Mouse (Mus musculus) stomach, postnatal 0 days (tissue): Measurements from ENCODE around the gene Abcc6. TPM values are rescaled to one million over a fixed set of nuclear protein-coding genes. Genes with fewer than 3 reads are reported as not detected.
A peak's percentile ranks its signal among the peaks of the same experiment; 100 is the strongest.

Experiments used
- ATAC-seq: fragments of 200-750 bp; cut with Nextera tagmentation; 2 replicates; pipeline ENCODE4 v1.8.0; 2017; ENCODE audit not compliant: low FRiP score, low TSS enrichment
- DNase-seq: peaks from one replicate; pipeline ENCODE4 v3.0.0-alpha.2; 2016; ENCODE audit warnings: low spot score
- H3K27ac ChIP-seq: fragments of 300-500 bp; sonication (generic); replicated peaks from 2 replicates; pipeline ENCODE4 v1.5.1; 2014; ENCODE audit warnings: mild to moderate bottlenecking, control low read depth
- H3K27me3 ChIP-seq: fragments of 300-500 bp; sonication (generic); 2 replicates; pipeline ENCODE4 v1.6.1; 2014; ENCODE audit warnings: low read length; ENCODE audit not compliant: control insufficient read depth, insufficient read depth
- H3K36me3 ChIP-seq: fragments of 300-500 bp; sonication (generic); 2 replicates; pipeline ENCODE4 v1.6.1; 2014; ENCODE audit warnings: low read length, mixed read lengths; ENCODE audit not compliant: control insufficient read depth, insufficient read depth
- H3K4me1 ChIP-seq: fragments of 300-500 bp; sonication (generic); replicated peaks from 2 replicates; pipeline ENCODE4 v1.6.1; 2014; ENCODE audit warnings: antibody characterized with exemption; ENCODE audit not compliant: control insufficient read depth, insufficient read depth
- H3K4me2 ChIP-seq: fragments of 300-500 bp; sonication (generic); replicated peaks from 2 replicates; pipeline ENCODE4 v1.6.1; 2014; ENCODE audit warnings: low read depth, mild to moderate bottlenecking, control low read depth, moderate library complexity
- H3K4me3 ChIP-seq: fragments of 300-500 bp; sonication (generic); 2 replicates; pipeline ENCODE4 v1.5.1; 2014; ENCODE audit warnings: low read depth, low read length, control low read depth
- H3K9ac ChIP-seq: fragments of 300-500 bp; sonication (generic); 2 replicates; pipeline ENCODE4 v1.6.1; 2014; ENCODE audit warnings: mild to moderate bottlenecking, low read length, control low read depth, mixed read lengths
- H3K9me3 ChIP-seq: fragments of 300-500 bp; sonication (generic); 2 replicates; pipeline ENCODE4 v1.6.1; 2016; ENCODE audit warnings: low read length; ENCODE audit not compliant: control insufficient read depth
- CTCF ChIP-seq: IDR thresholded peaks from 2 replicates; pipeline ENCODE4 v1.5.1; 2016; ENCODE audit warnings: antibody characterized with exemption, low read depth, mild to moderate bottlenecking, moderate library complexity
- EP300 ChIP-seq: optimal IDR thresholded peaks from 2 replicates; pipeline ENCODE3; 2016; ENCODE audit warnings: antibody characterized with exemption
- WGBS: fragments of 180-500 bp; shearing (Covaris S2); extraction: QIAGEN DNeasy Blood & Tissue Kit; methylation state at CpG from one replicate; pipeline ENCODE4 v1.1.7; 2014; 5-methylcytosine and 5-hydroxymethylcytosine counted together
- polyA plus RNA-seq: library from polyadenylated mRNA; unstranded; fragments of >200 nt; fragmentation: Nextera tagmentation; extraction: Ambion mirVana; gene quantifications from 2 replicates; pipeline ENCODE4 v1.2.1, GENCODE M21; 2015

The Abcc6 gene
- polyA plus RNA-seq, 1 experiment from 2014 or later, result 0.44 TPM

DNA sequence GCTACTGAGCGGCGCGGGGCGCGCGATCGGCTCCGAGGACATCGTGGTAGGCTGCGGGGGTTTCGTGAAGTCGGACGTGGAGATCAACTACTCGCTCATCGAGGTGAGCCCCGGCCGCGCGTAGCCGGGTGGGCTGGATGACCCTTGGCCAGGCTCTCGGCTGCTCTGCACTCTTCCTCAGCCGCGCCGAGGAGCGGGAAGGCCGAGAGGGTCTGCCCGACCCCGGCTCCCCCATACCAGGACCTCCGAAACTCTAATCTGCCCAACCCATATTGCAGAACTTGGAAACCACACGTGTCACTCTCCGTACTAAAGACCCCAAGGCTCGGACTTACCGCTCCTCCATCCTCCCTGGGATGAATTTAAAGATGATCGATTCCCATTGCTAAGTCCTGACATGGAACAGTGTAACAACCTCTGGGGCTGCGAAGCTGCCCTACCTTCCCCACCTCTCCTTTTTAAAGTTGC lies 3.8 kb upstream of the Abcc6 start:
- peak overlapping the region; percentile 84 for H3K9ac ChIP-seq
- DNase-seq (no peak), ATAC-seq (no peak; the same call in 1 of the 2 replicates)
- peaks cover under 1% of the 10 kb centered on the region; the same call in 1 of the 2 replicates for H3K36me3 ChIP-seq
- H3K9me3 ChIP-seq, result no peaks in the 10 kb centered on the region
- TF ChIP-seq CTCF, result no peak
- TF ChIP-seq EP300, result peak; percentile 25
- H3K27ac ChIP-seq, result no peak overlapping the region
- peak overlapping the region; percentile 86 for H3K4me3 ChIP-seq
- WGBS, result under 1% methylated on average over 35 of the region's 35 CpGs
- H3K4me1 ChIP-seq, result peaks cover 6% of the 10 kb centered on the region; the same call in 1 of the 2 replicates
- peak overlapping the region; percentile 97 for H3K4me2 ChIP-seq
- no peaks in the 10 kb centered on the region for H3K27me3 ChIP-seq

- TF ChIP-seq CTCF (peak; percentile 87), EP300 (no peak)
- Histone ChIP-seq H3K9me3 (no peaks in the 10 kb centered on the region), H3K4me3 (peak within 1 kb of the TSS; percentile 86), H3K36me3 (no peaks in the 10 kb centered on the region), H3K9ac (peak within 1 kb of the TSS; percentile 84), H3K27ac (no peak within 1 kb of the TSS), H3K27me3 (no peaks in the 10 kb centered on the region), H3K4me2 (peak within 1 kb of the TSS; percentile 97), H3K4me1 (peaks cover 6% of the 10 kb centered on the region; the same call in 1 of the 2 replicates)
- 7% methylated on average over 30 of the region's 44 CpGs for WGBS
- DNase-seq, result peak; percentile 99
- peak; percentile 94 for ATAC-seq
Observed at GRCm38 (mm10) chr7:46033109-46033869, 3.2 kb upstream of the Abcc6 start, which contains the start of gene Nomo1. Nomo1 (plus strand) TSS chr7:46033698.

- no peaks in the 10 kb centered on the region for H3K36me3 ChIP-seq
- WGBS, result 53% methylated on average over 2 of the region's 2 CpGs
- H3K4me3 ChIP-seq, result no peak overlapping the region
- TF ChIP-seq EP300 (no peak), CTCF (no peak)
- peaks cover 6% of the 10 kb centered on the region; the same call in 1 of the 2 replicates for H3K4me1 ChIP-seq
- H3K27me3 ChIP-seq, result no peaks in the 10 kb centered on the region
- DNase-seq, result no peak
- H3K27ac ChIP-seq, result no peak overlapping the region; the same call in 1 of the 2 replicates
- H3K9ac ChIP-seq, result no peak overlapping the region
- no peak overlapping the region for H3K4me2 ChIP-seq
- no peaks in the 10 kb centered on the region for H3K9me3 ChIP-seq
- no peak for ATAC-seq
Observed at GRCm38 (mm10) chr7:46031075-46031474, 973 bp upstream of the Abcc6 start.

DNA sequence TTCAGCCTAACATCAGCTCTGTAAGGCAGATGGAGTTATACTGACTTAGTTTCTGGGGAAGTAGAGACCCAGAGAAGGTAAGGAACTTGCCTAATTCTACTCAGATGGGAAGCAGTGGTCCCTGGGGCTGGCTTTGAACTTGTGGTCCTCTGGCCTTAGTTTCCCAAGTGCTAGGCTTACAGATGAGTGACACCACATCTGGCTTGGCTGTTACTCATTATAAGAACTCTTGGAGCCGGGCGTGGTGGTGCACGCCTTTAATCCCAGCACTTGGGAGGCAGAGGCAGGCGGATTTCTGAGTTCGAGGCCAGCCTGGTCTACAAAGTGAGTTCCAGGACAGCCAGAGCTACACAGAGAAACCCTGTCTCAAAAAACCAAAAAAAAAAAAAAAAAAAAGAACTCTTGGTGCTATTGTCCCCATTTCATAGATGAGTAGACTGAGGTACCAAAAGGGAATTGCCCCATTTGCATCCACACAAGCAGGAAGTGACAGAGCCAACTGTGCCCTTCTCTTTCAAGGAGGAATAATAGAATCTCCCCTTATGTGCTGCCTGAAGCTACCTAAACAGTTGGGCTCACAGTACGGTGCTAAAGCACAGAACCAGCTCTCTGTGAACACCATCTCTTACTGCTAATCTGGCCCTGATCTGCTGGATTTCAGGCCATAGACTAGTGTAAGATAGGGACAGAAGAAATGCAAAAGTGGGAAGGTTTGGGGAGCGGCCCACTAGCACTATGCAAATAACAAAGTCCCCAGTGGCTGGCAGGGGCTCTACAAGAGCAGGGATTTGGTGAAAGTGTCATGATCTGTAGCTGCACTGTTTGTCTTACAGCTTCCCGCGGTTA lies 580 bp downstream of the Abcc6 start:
- DNase-seq (no peak), ATAC-seq (peak; percentile 35)
- Histone ChIP-seq H3K4me3 (no peak overlapping the region), H3K36me3 (no peaks in the 10 kb centered on the region), H3K4me1 (peaks cover 3% of the 10 kb centered on the region; the same call in 1 of the 2 replicates), H3K9ac (no peak overlapping the region), H3K27me3 (no peaks in the 10 kb centered on the region), H3K27ac (peak overlapping the region; percentile 69), H3K4me2 (peak overlapping the region; percentile 27), H3K9me3 (no peaks in the 10 kb centered on the region)
- WGBS, result 66% methylated on average over 9 of the region's 9 CpGs
- TF ChIP-seq CTCF (no peak), EP300 (no peak)

GRCm38 (mm10) chr7:46028681-46029080 lies 1.4 kb downstream of the Abcc6 start:
- H3K4me1 ChIP-seq, result no peaks in the 10 kb centered on the region
- ATAC-seq, result no peak
- WGBS, result 75% methylated on average over 10 of the region's 10 CpGs

More at GRCm38 (mm10) chr7:46028681-46029080, 1.4 kb downstream of the Abcc6 start:
- Histone ChIP-seq H3K4me2 (no peak overlapping the region), H3K36me3 (no peaks in the 10 kb centered on the region), H3K27ac (no peak overlapping the region), H3K9me3 (no peaks in the 10 kb centered on the region), H3K9ac (no peak overlapping the region), H3K27me3 (no peaks in the 10 kb centered on the region), H3K4me3 (no peak overlapping the region)
- no peak for DNase-seq
- no peak for TF ChIP-seq EP300
- TF ChIP-seq CTCF, result no peak
